Mouse (Mus musculus) ES-Bruce4 (cell line): Measurements from ENCODE around the gene Tomm40l.
A peak's percentile ranks its signal among the peaks of the same experiment; 100 is the strongest.

Experiments
- CTCF ChIP-seq: IDR thresholded peaks from one replicate; pipeline ENCODE4 v1.8.1; 2011; ENCODE audit warnings: low read depth, low read length
- EP300 ChIP-seq: IDR thresholded peaks from 2 replicates; pipeline ENCODE4 v1.6.1; 2011; ENCODE audit warnings: low read depth, low read length; ENCODE audit not compliant: insufficient read depth
- POLR2A ChIP-seq: IDR thresholded peaks from one replicate; pipeline ENCODE4 v1.8.1; 2011; ENCODE audit warnings: low read length; ENCODE audit not compliant: insufficient read depth

GRCm38 (mm10) chr1:171256937-171257548 lies 34.7 kb upstream of the Tomm40l start:
- TF ChIP-seq POLR2A, result no peak
- no peak for TF ChIP-seq EP300
- TF ChIP-seq CTCF, result peak; percentile 58
